Mouse (Mus musculus) spleen, adult 2 months (tissue): Measurements from ENCODE around the gene Gm45711. TPM values are rescaled to one million over a fixed set of nuclear protein-coding genes. Genes with fewer than 3 reads are reported as not detected.
A peak's percentile ranks its signal among the peaks of the same experiment; 100 is the strongest.

Experiments
- DNase-seq, 2 experiments: peaks; one replicate each; pipeline versions ENCODE4 v3.0.0 to v3.0.0-alpha.2; 2012 to 2021; ENCODE audit warnings: low spot score in 2 of 2, low read depth in 1 of 2
- H3K27ac ChIP-seq: fragments of 200-500 bp; 2 replicates; pipeline ENCODE4 v1.5.1; 2012; ENCODE audit warnings: low read length, inconsistent platforms; ENCODE audit not compliant: insufficient read depth
- H3K27me3 ChIP-seq: fragments of 200-500 bp; 2 replicates; pipeline ENCODE4 v1.6.1; 2012; ENCODE audit warnings: mild to moderate bottlenecking, moderate library complexity, low read length, inconsistent platforms; ENCODE audit not compliant: control insufficient read depth, insufficient read depth
- H3K36me3 ChIP-seq: fragments of 200-500 bp; 2 replicates; pipeline ENCODE4 v1.6.1; 2012; ENCODE audit warnings: mild to moderate bottlenecking, low read length, inconsistent platforms; ENCODE audit not compliant: control insufficient read depth, insufficient read depth
- H3K4me1 ChIP-seq: fragments of 200-500 bp; 2 replicates; pipeline ENCODE4 v1.6.1; 2011; ENCODE audit warnings: inconsistent platforms; ENCODE audit not compliant: control insufficient read depth, insufficient read depth, insufficient read length
- H3K4me3 ChIP-seq: fragments of 200-500 bp; 2 replicates; pipeline ENCODE4 v1.5.1; 2011; ENCODE audit warnings: mild to moderate bottlenecking, inconsistent platforms; ENCODE audit not compliant: insufficient read depth, insufficient read length; ENCODE audit errors: extremely low read depth
- CTCF ChIP-seq: fragments of 200-500 bp; IDR thresholded peaks from 2 replicates; pipeline ENCODE4 v1.5.1; 2011; ENCODE audit warnings: mild to moderate bottlenecking, inconsistent platforms; ENCODE audit not compliant: insufficient read depth, insufficient read length, insufficient replicate concordance; ENCODE audit errors: extremely low read depth
- POLR2A ChIP-seq: fragments of 200-500 bp; IDR thresholded peaks from 2 replicates; pipeline ENCODE4 v1.6.1; 2011; ENCODE audit warnings: low read depth, low read length, inconsistent platforms
- WGBS: fragments of 180-500 bp; shearing (Covaris S2); methylation state at CpG from one replicate; pipeline ENCODE4 v1.1.7; 2018; 5-methylcytosine and 5-hydroxymethylcytosine counted together
- polyA plus RNA-seq: library from polyadenylated mRNA; depleted of rRNA; stranded (reverse); fragments of >200 nt; gene quantifications from 2 replicates; pipeline ENCODE4 v1.2.3, GENCODE M21; 2012

The Gm45711 gene
- polyA plus RNA-seq, 1 experiment, result not detected

GRCm38 (mm10) chr8:104249442-104249996 is 60.4 kb downstream of the Gm45711 start:
- no peak overlapping the region for H3K4me3 ChIP-seq
- H3K27me3 ChIP-seq, result no peaks in the 10 kb centered on the region
- WGBS, result 74% methylated on average over 7 of the region's 7 CpGs
- no peak for TF ChIP-seq CTCF
- TF ChIP-seq POLR2A, result no peak
- no peak overlapping the region for H3K27ac ChIP-seq
- no peak for DNase-seq
- H3K4me1 ChIP-seq, result peaks cover 9% of the 10 kb centered on the region; the same call in 1 of the 2 replicates
- no peaks in the 10 kb centered on the region; the same call in 1 of the 2 replicates for H3K36me3 ChIP-seq

- Histone ChIP-seq H3K27me3 (no peaks in the 10 kb centered on the region), H3K4me3 (peak within 1 kb of the TSS; percentile 94), H3K27ac (peak within 1 kb of the TSS; percentile 98), H3K36me3 (peaks cover under 1% of the 10 kb centered on the region; the same call in 1 of the 2 replicates), H3K4me1 (peaks cover 9% of the 10 kb centered on the region; the same call in 1 of the 2 replicates)
- under 1% methylated on average over 28 of the region's 28 CpGs for WGBS
- peak; percentile 66 to 83 for DNase-seq
- TF ChIP-seq POLR2A (peak; percentile 96), CTCF (no peak)
Observed at GRCm38 (mm10) chr8:104248276-104248675, 61.6 kb downstream of the Gm45711 start, which contains the start of gene Tk2. Gene Tk2, minus strand, starts transcription at chr8:104248558.

GRCm38 (mm10) chr8:104247908-104248275 is 62.0 kb downstream of the Gm45711 start:
- DNase-seq, result peak in 1 of 2 experiments; percentile 42
- peak overlapping the region; percentile 94 for H3K4me3 ChIP-seq
- 4% methylated on average over 11 of the region's 11 CpGs for WGBS
- peaks cover 3% of the 10 kb centered on the region; the same call in 1 of the 2 replicates for H3K36me3 ChIP-seq
- no peak for TF ChIP-seq CTCF
- no peak for TF ChIP-seq POLR2A
- H3K27me3 ChIP-seq, result no peaks in the 10 kb centered on the region
- peak overlapping the region; percentile 98 for H3K27ac ChIP-seq
- H3K4me1 ChIP-seq, result peaks cover 9% of the 10 kb centered on the region; the same call in 1 of the 2 replicates

GRCm38 (mm10) chr8:104247054-104247907 is 62.6 kb downstream of the Gm45711 start:
- Histone ChIP-seq H3K27me3 (no peaks in the 10 kb centered on the region), H3K27ac (peak overlapping the region; percentile 98), H3K36me3 (peaks cover 3% of the 10 kb centered on the region; the same call in 1 of the 2 replicates), H3K4me3 (peak overlapping the region; percentile 94), H3K4me1 (peaks cover 9% of the 10 kb centered on the region; the same call in 1 of the 2 replicates)
- TF ChIP-seq CTCF (no peak), POLR2A (no peak; the same call in 1 of the 2 replicates)
- DNase-seq, result peak; percentile 89 to 93
- WGBS, result 5% methylated on average over 22 of the region's 22 CpGs

GRCm38 (mm10) chr8:104246621-104247020 is 63.3 kb downstream of the Gm45711 start:
- Histone ChIP-seq H3K27me3 (no peaks in the 10 kb centered on the region), H3K4me1 (peaks cover 9% of the 10 kb centered on the region; the same call in 1 of the 2 replicates), H3K4me3 (no peak overlapping the region), H3K36me3 (peaks cover 3% of the 10 kb centered on the region; the same call in 1 of the 2 replicates), H3K27ac (peak overlapping the region; percentile 93)
- no peak for DNase-seq
- WGBS, result 59% methylated on average over 4 of the region's 4 CpGs
- no peak for TF ChIP-seq CTCF
- TF ChIP-seq POLR2A, result no peak

- no peak for TF ChIP-seq CTCF
- TF ChIP-seq POLR2A, result no peak
- Histone ChIP-seq H3K27me3 (no peaks in the 10 kb centered on the region), H3K36me3 (peaks cover 22% of the 10 kb centered on the region), H3K4me3 (no peak overlapping the region), H3K4me1 (peaks cover 26% of the 10 kb centered on the region), H3K27ac (no peak overlapping the region)
- WGBS, result 75% methylated on average over 12 of the region's 12 CpGs
- no peak for DNase-seq
Observed at GRCm38 (mm10) chr8:104242038-104242644, 67.7 kb downstream of the Gm45711 start.
